Mouse (Mus musculus): ENCODE results near the gene Lrp8. TPM values are rescaled to one million over a fixed set of nuclear protein-coding genes. Genes with fewer than 3 reads are reported as not detected.

Lrp8 gene
- polyA plus RNA-seq, 1 experiment from 2014 or later, result 0.56 TPM

- Histone ChIP-seq H3K27me3 (replicated peaks; ENCODE audit: insufficient read depth, low read length) (no peaks in the 10 kb centered on the region), H3K4me2 (replicated peaks; ENCODE audit: low read depth, low read length) (no peak overlapping the region), H3K27ac (ENCODE audit: low read length) (no peak overlapping the region), H3K4me1 (ENCODE audit: insufficient read depth, low read depth, low read length) (no peaks in the 10 kb centered on the region), H3K4me3 (ENCODE audit: low read depth, low read length) (no peak overlapping the region), H3K9ac (replicated peaks; ENCODE audit: low read depth) (no peak overlapping the region), H3K9me3 (ENCODE audit: low read length) (no peaks in the 10 kb centered on the region), H3K36me3 (ENCODE audit: insufficient read depth, low read length) (peaks cover 20% of the 10 kb centered on the region)
- TF ChIP-seq CTCF (IDR thresholded peaks at IDR 0.05) (no peak), EP300 (IDR thresholded peaks at IDR 0.05) (no peak)
- DNase-seq (ENCODE audit: low spot score), result no peak
- 86% methylated on average over 9 of the region's 9 CpGs for WGBS
- no peak for ATAC-seq
Measured at GRCm38 (mm10) chr4:107906561-107906960, 104.5 kb downstream of the Lrp8 start.

DNA sequence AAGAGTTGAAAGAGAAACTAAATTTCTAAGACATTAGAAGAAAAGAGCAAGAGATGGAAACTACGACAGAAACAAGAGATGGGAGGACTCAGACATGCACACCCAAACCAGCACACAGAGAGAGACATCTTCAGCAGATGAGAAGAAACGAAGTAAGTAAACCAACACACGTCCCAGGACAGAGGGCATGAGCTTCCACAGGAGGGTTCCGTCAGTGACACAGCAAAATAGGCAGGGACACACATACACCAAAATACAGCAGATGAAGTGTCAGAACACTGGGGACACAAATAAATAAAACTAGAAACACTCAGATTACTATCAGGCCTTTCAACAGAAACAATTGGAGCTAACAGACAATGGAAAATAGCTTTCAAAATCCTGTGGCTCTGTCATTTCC, 108.0 kb downstream of the Lrp8 start:
- Histone ChIP-seq H3K27ac (ENCODE audit: low read length) (peak overlapping the region; percentile 44), H3K36me3 (ENCODE audit: insufficient read depth, low read length) (peaks cover 18% of the 10 kb centered on the region; the same call in 1 of the 2 replicates), H3K4me3 (ENCODE audit: low read depth, low read length) (no peak overlapping the region), H3K27me3 (replicated peaks; ENCODE audit: insufficient read depth, low read length) (no peaks in the 10 kb centered on the region), H3K4me1 (ENCODE audit: insufficient read depth, low read depth, low read length) (no peaks in the 10 kb centered on the region), H3K4me2 (replicated peaks; ENCODE audit: low read depth, low read length) (no peak overlapping the region), H3K9ac (replicated peaks; ENCODE audit: low read depth) (no peak overlapping the region), H3K9me3 (ENCODE audit: low read length) (no peaks in the 10 kb centered on the region)
- 65% methylated on average over 4 of the region's 4 CpGs for WGBS
- peak; percentile 65 for ATAC-seq
- TF ChIP-seq CTCF (IDR thresholded peaks at IDR 0.05) (no peak), EP300 (IDR thresholded peaks at IDR 0.05) (no peak)
- DNase-seq (ENCODE audit: low spot score), result peak; percentile 56

DNA sequence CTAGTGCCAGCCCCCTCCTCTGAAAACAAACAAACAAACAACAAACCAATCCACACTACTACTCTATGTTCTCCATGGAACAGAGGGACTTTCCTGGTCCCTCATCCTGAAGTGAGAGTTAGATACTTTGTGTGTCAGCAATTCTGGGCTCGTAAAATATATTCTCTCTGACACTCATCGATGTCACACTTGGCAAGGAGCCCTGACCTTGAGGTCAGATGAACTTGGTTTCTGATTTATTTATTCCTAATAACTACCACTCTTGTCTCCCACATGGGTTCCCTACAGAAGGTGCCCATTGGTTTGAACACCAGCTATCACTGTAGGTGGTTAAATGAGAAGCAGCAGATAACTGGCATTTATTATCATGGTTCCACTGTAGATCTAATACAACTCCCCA, 118.3 kb downstream of the Lrp8 start:
- DNase-seq (ENCODE audit: low spot score) (no peak), ATAC-seq (no peak)
- peaks cover 8% of the 10 kb centered on the region; the same call in 1 of the 2 replicates for H3K4me1 ChIP-seq (ENCODE audit: insufficient read depth, low read depth, low read length)
- H3K27me3 ChIP-seq (replicated peaks; ENCODE audit: insufficient read depth, low read length), result no peaks in the 10 kb centered on the region
- H3K4me2 ChIP-seq (replicated peaks; ENCODE audit: low read depth, low read length), result no peak overlapping the region
- no peak overlapping the region for H3K4me3 ChIP-seq (ENCODE audit: low read depth, low read length)
- 66% methylated on average over 2 of the region's 2 CpGs for WGBS
- TF ChIP-seq EP300 (IDR thresholded peaks at IDR 0.05) (no peak), CTCF (IDR thresholded peaks at IDR 0.05) (no peak)
- no peak overlapping the region for H3K9ac ChIP-seq (replicated peaks; ENCODE audit: low read depth)
- no peaks in the 10 kb centered on the region for H3K9me3 ChIP-seq (ENCODE audit: low read length)
- H3K27ac ChIP-seq (ENCODE audit: low read length), result no peak overlapping the region
- H3K36me3 ChIP-seq (ENCODE audit: insufficient read depth, low read length), result no peaks in the 10 kb centered on the region

DNA sequence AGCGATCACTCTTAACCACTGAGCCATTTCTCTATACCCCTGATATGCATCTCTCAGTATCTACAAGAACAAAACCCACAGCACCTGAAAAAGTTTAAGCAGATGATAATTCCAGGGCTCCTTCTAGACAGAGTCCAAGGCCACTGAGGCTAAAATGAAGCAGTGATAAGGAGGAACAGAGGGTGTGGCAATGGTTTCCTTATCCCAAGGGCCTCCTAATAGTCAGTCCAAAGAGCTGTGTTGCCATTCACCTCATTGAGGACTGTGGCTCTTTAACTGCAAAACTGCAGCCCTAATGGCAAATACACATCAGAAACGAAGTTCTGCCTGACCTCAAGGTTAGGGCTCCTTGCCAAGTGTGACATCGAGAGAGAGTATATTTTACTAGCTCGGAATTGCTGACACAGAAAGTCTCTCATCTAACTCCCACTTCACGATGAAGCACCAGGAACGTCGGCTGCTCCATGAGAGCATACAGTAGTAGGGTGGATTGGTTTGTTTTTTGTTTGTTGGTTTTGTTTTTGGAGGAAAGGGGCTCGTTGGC, 119.2 kb downstream of the Lrp8 start:
- no peaks in the 10 kb centered on the region for H3K27me3 ChIP-seq (replicated peaks; ENCODE audit: insufficient read depth, low read length)
- H3K4me3 ChIP-seq (ENCODE audit: low read depth, low read length), result no peak overlapping the region
- no peaks in the 10 kb centered on the region for H3K9me3 ChIP-seq (ENCODE audit: low read length)
- ATAC-seq (no peak), DNase-seq (ENCODE audit: low spot score) (peak; percentile 52)
- no peak overlapping the region for H3K4me2 ChIP-seq (replicated peaks; ENCODE audit: low read depth, low read length)
- H3K4me1 ChIP-seq (ENCODE audit: insufficient read depth, low read depth, low read length), result peaks cover 8% of the 10 kb centered on the region; the same call in 1 of the 2 replicates
- no peaks in the 10 kb centered on the region for H3K36me3 ChIP-seq (ENCODE audit: insufficient read depth, low read length)
- H3K27ac ChIP-seq (ENCODE audit: low read length), result no peak overlapping the region
- no peak overlapping the region for H3K9ac ChIP-seq (replicated peaks; ENCODE audit: low read depth)
- TF ChIP-seq EP300 (IDR thresholded peaks at IDR 0.05), result no peak
- TF ChIP-seq CTCF (IDR thresholded peaks at IDR 0.05), result no peak
- 39% methylated on average over 8 of the region's 8 CpGs for WGBS

GRCm38 (mm10) chr4:107921952-107922351, 119.9 kb downstream of the Lrp8 start:
- Histone ChIP-seq H3K9ac (replicated peaks; ENCODE audit: low read depth) (no peak overlapping the region), H3K27me3 (replicated peaks; ENCODE audit: insufficient read depth, low read length) (no peaks in the 10 kb centered on the region), H3K36me3 (ENCODE audit: insufficient read depth, low read length) (no peaks in the 10 kb centered on the region), H3K27ac (ENCODE audit: low read length) (peak overlapping the region; percentile 90; the same call in 1 of the 2 replicates), H3K4me2 (replicated peaks; ENCODE audit: low read depth, low read length) (peak overlapping the region; percentile 86), H3K9me3 (ENCODE audit: low read length) (no peaks in the 10 kb centered on the region), H3K4me1 (ENCODE audit: insufficient read depth, low read depth, low read length) (peaks cover 8% of the 10 kb centered on the region; the same call in 1 of the 2 replicates), H3K4me3 (ENCODE audit: low read depth, low read length) (no peak overlapping the region)
- DNase-seq (ENCODE audit: low spot score) (peak; percentile 68), ATAC-seq (0 out of 2 replicates have a peak, but pooled peaks have one; percentile 5)
- TF ChIP-seq CTCF (IDR thresholded peaks at IDR 0.05) (no peak), EP300 (IDR thresholded peaks at IDR 0.05) (no peak)
- 50% methylated on average over 4 of the region's 4 CpGs for WGBS

GRCm38 (mm10) chr4:107923145-107923802, 121.2 kb downstream of the Lrp8 start, which contains the start of gene Cpt2:
Cpt2 (minus strand) TSS chr4:107923610.
- H3K27me3 ChIP-seq (replicated peaks; ENCODE audit: insufficient read depth, low read length), result no peaks in the 10 kb centered on the region
- no peaks in the 10 kb centered on the region for H3K9me3 ChIP-seq (ENCODE audit: low read length)
- H3K4me2 ChIP-seq (replicated peaks; ENCODE audit: low read depth, low read length), result peak within 1 kb of the TSS; percentile 86
- peak; percentile 55; the same call in 1 of the 2 replicates for TF ChIP-seq EP300 (IDR thresholded peaks at IDR 0.05)
- peak; percentile 60 for TF ChIP-seq CTCF (IDR thresholded peaks at IDR 0.05)
- H3K9ac ChIP-seq (replicated peaks; ENCODE audit: low read depth), result peak within 1 kb of the TSS; percentile 89
- DNase-seq (ENCODE audit: low spot score) (peak; percentile 99), ATAC-seq (peak; percentile 99)
- H3K4me1 ChIP-seq (ENCODE audit: insufficient read depth, low read depth, low read length), result peaks cover 8% of the 10 kb centered on the region; the same call in 1 of the 2 replicates
- H3K36me3 ChIP-seq (ENCODE audit: insufficient read depth, low read length), result no peaks in the 10 kb centered on the region
- peak within 1 kb of the TSS; percentile 90 for H3K27ac ChIP-seq (ENCODE audit: low read length)
- H3K4me3 ChIP-seq (ENCODE audit: low read depth, low read length), result peak within 1 kb of the TSS; percentile 72
- WGBS, result 1% methylated on average over 29 of the region's 38 CpGs
